Mouse (Mus musculus): Measurements from ENCODE around the gene Kcnj14.

The Kcnj14 gene

DNA sequence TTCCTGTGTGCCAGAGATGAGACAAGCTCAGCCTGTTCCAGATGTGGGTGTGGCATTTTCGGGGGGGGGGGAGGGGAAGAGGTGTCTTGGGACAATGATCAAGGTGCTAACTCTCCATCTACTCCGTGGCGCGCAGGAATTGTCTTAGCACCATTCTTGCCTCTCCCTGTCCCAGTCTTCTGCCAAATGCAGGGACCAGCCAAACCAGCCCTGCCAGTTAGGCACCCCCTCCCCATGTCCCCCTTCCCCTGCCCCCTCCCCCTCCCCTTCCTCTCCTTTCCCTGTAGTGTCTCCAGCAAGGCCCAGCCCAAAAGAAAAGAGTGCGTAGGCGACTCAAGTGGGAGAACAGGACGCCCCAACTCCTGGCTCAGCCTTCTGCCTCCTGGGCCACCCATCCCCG is 57.8 kb downstream of the Kcnj14 start:
- DNase-seq (ENCODE audit: low spot score in 2 of 2), result no peak
